ENCODE assay signal across 13 mouse cellular contexts in the genomic region with DNA sequence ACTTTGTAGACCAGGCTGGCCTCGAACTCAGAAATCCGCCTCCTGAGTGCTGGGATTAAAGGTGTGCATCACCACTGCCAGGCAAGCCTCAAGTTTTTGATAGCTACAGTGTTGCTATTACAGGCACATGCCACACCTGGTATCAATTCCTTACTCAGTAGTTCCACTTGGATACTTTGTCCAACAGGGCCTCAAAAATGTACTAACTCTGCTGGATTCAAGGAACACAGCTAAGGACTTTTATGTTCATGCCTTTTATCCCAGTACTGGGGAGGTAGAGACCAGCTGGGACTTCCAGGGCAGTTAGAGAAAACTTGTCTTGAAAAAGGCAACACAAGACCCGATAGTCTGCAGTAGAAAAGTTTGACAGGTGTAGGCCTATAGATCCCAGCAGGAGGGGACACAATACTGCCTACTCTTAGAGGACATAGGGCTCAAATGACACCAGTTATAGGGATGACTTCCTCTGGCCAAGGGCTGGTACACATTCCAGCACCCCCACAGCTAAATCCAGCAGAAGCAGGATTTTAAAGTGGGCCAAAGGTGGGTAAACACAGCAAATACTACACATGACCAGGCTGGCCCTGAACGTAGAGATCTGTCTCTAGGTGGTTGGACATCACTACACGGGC. TPM values are rescaled to one million over a fixed set of nuclear protein-coding genes. Genes with fewer than 3 reads are reported as not detected.
DNase-seq lines count a peak whose midpoint lies in the region; ATAC-seq and TF ChIP-seq lines count a peak whose summit lies in the region.
"Had no signal": no experiment of that assay in that cellular context is flagged by ENCODE, and none has a peak within 500 bp of the region (broad histone marks: within the 10 kb centered on the region; RNA-seq: fewer than 3 reads in every experiment).

No protein-coding gene starts in this region.

- no peak overlapping the region for H3K27ac ChIP-seq in hindbrain, embryonic 11.5 days (ENCODE audit: low read depth, low read length)
- no peak overlapping the region for H3K27ac ChIP-seq in hindbrain, embryonic 14.5 days
- H3K27ac ChIP-seq in midbrain, embryonic 11.5 days (ENCODE audit: low read depth, low read length): no peak overlapping the region
- H3K27ac ChIP-seq in midbrain, postnatal 0 days (ENCODE audit: low read depth, low read length): no peak overlapping the region
- H3K27ac ChIP-seq in limb, embryonic 12.5 days: peak overlapping the region; percentile 5; the same call in 1 of the 2 replicates
- H3K27ac ChIP-seq: forebrain, embryonic 13.5 days; heart, embryonic 15.5 days had no signal

- no peaks in the 10 kb centered on the region for H3K9me3 ChIP-seq in hindbrain, embryonic 11.5 days (ENCODE audit: control insufficient read depth, low read length)
- H3K9me3 ChIP-seq in hindbrain, embryonic 14.5 days (ENCODE audit: control insufficient read depth, low read length): no peaks in the 10 kb centered on the region
- no peaks in the 10 kb centered on the region for H3K9me3 ChIP-seq in midbrain, embryonic 11.5 days (ENCODE audit: control insufficient read depth, low read length)
- H3K9me3 ChIP-seq in midbrain, postnatal 0 days (ENCODE audit: low read length): no peaks in the 10 kb centered on the region
- H3K9me3 ChIP-seq in limb, embryonic 12.5 days: no peaks in the 10 kb centered on the region
- H3K9me3 ChIP-seq: forebrain, embryonic 13.5 days; heart, embryonic 15.5 days had no signal

- no peak for ATAC-seq in hindbrain, embryonic 11.5 days (ENCODE audit: low FRiP score)
- ATAC-seq in hindbrain, embryonic 14.5 days (ENCODE audit: low FRiP score): no peak
- no peak for ATAC-seq in midbrain, embryonic 11.5 days (ENCODE audit: low FRiP score)
- no peak for ATAC-seq in midbrain, postnatal 0 days (ENCODE audit: low FRiP score)
- ATAC-seq in limb, embryonic 12.5 days (ENCODE audit: insufficient number of reproducible peaks, insufficient read depth, low FRiP score, low TSS enrichment, low read depth): no peak
- ATAC-seq: activated CD4-positive, CD25-positive, alpha-beta regulatory T cell, adult 4 months; forebrain, embryonic 13.5 days had no signal

- peak; percentile 20 for DNase-seq in hindbrain, embryonic 11.5 days (ENCODE audit: low spot score)
- DNase-seq in hindbrain, embryonic 14.5 days (ENCODE audit: low spot score): no peak
- DNase-seq in midbrain, embryonic 11.5 days (ENCODE audit: low spot score, missing footprints): peak; percentile 86
- no peak for DNase-seq in midbrain, postnatal 0 days (ENCODE audit: low spot score)
- DNase-seq in testis, postnatal 14 days (ENCODE audit: low spot score): peak; percentile 71
- no peak for DNase-seq in right cerebral cortex, postnatal 36 days (ENCODE audit: low spot score in 2 of 2)
- DNase-seq in right cerebral cortex, postnatal 25 days: no peak
- DNase-seq: thymus, postnatal 25 days had no signal

- peaks cover 16% of the 10 kb centered on the region; the same call in 1 of the 2 replicates for H3K36me3 ChIP-seq in hindbrain, embryonic 11.5 days (ENCODE audit: control insufficient read depth, insufficient read depth, low read length)
- H3K36me3 ChIP-seq in hindbrain, embryonic 14.5 days (replicated peaks; ENCODE audit: control insufficient read depth, insufficient read depth): peaks cover 61% of the 10 kb centered on the region
- peaks cover 22% of the 10 kb centered on the region for H3K36me3 ChIP-seq in midbrain, embryonic 11.5 days (ENCODE audit: control insufficient read depth, insufficient read depth, low read length)
- H3K36me3 ChIP-seq in midbrain, postnatal 0 days (ENCODE audit: insufficient read depth, low read length): peaks cover 26% of the 10 kb centered on the region
- H3K36me3 ChIP-seq in limb, embryonic 12.5 days: peaks cover 62% of the 10 kb centered on the region

- H3K27me3 ChIP-seq in hindbrain, embryonic 11.5 days (ENCODE audit: control insufficient read depth, insufficient read depth, low read length): no peaks in the 10 kb centered on the region
- H3K27me3 ChIP-seq in hindbrain, embryonic 14.5 days (ENCODE audit: control insufficient read depth, insufficient read depth, low read length): no peaks in the 10 kb centered on the region
- no peaks in the 10 kb centered on the region for H3K27me3 ChIP-seq in midbrain, embryonic 11.5 days (ENCODE audit: control insufficient read depth, insufficient read depth, low read length)
- no peaks in the 10 kb centered on the region for H3K27me3 ChIP-seq in midbrain, postnatal 0 days (ENCODE audit: insufficient read depth, low read length)
- H3K27me3 ChIP-seq in limb, embryonic 12.5 days: no peaks in the 10 kb centered on the region
- H3K27me3 ChIP-seq: forebrain, embryonic 13.5 days; heart, embryonic 15.5 days had no signal

- WGBS in hindbrain, embryonic 11.5 days: 60% methylated on average over 5 of the region's 5 CpGs
- WGBS in hindbrain, embryonic 14.5 days: 56% methylated on average over 5 of the region's 5 CpGs
- WGBS in midbrain, embryonic 11.5 days: 62% methylated on average over 5 of the region's 5 CpGs
- 55% methylated on average over 5 of the region's 5 CpGs for WGBS in midbrain, postnatal 0 days
- WGBS in limb, embryonic 12.5 days: 63% methylated on average over 5 of the region's 5 CpGs

- TF ChIP-seq CTCF in midbrain, postnatal 0 days (IDR thresholded peaks at IDR 0.05): no peak

- H3K4me3 ChIP-seq in hindbrain, embryonic 11.5 days (ENCODE audit: low read depth, low read length): no peak overlapping the region
- no peak overlapping the region for H3K4me3 ChIP-seq in hindbrain, embryonic 14.5 days (replicated peaks; ENCODE audit: low read length)
- no peak overlapping the region for H3K4me3 ChIP-seq in midbrain, embryonic 11.5 days (ENCODE audit: low read depth, low read length)
- no peak overlapping the region for H3K4me3 ChIP-seq in midbrain, postnatal 0 days (ENCODE audit: low read depth, low read length)
- H3K4me3 ChIP-seq in limb, embryonic 12.5 days (replicated peaks): no peak overlapping the region
- H3K4me3 ChIP-seq: forebrain, embryonic 13.5 days; heart, embryonic 15.5 days had no signal

- H3K9ac ChIP-seq in hindbrain, embryonic 11.5 days (ENCODE audit: low read depth, low read length): no peak overlapping the region
- H3K9ac ChIP-seq in hindbrain, embryonic 14.5 days: no peak overlapping the region
- H3K9ac ChIP-seq in midbrain, embryonic 11.5 days (ENCODE audit: low read length): no peak overlapping the region
- H3K9ac ChIP-seq in midbrain, postnatal 0 days (replicated peaks; ENCODE audit: low read length, poor library complexity, severe bottlenecking): no peak overlapping the region
- no peak overlapping the region for H3K9ac ChIP-seq in limb, embryonic 12.5 days (replicated peaks)
- H3K9ac ChIP-seq: forebrain, embryonic 13.5 days; heart, embryonic 15.5 days had no signal

- no peak overlapping the region for H3K4me2 ChIP-seq in hindbrain, embryonic 11.5 days (replicated peaks; ENCODE audit: low read depth, low read length)
- H3K4me2 ChIP-seq in hindbrain, embryonic 14.5 days (replicated peaks): no peak overlapping the region
- H3K4me2 ChIP-seq in midbrain, embryonic 11.5 days: no peak overlapping the region
- no peak overlapping the region for H3K4me2 ChIP-seq in midbrain, postnatal 0 days (ENCODE audit: low read depth, low read length, poor library complexity, severe bottlenecking)
- H3K4me2 ChIP-seq in limb, embryonic 12.5 days: no peak overlapping the region
- H3K4me2 ChIP-seq: forebrain, embryonic 13.5 days; heart, embryonic 15.5 days had no signal

- H3K4me1 ChIP-seq in hindbrain, embryonic 11.5 days (replicated peaks; ENCODE audit: control insufficient read depth, insufficient read depth, low read length): peaks cover 4% of the 10 kb centered on the region; the same call in 1 of the 2 replicates
- H3K4me1 ChIP-seq in hindbrain, embryonic 14.5 days (replicated peaks; ENCODE audit: control insufficient read depth, insufficient read depth, low read length): peaks cover 15% of the 10 kb centered on the region; the same call in 1 of the 2 replicates
- H3K4me1 ChIP-seq in midbrain, embryonic 11.5 days (ENCODE audit: control insufficient read depth, insufficient read depth, low read length): peaks cover 8% of the 10 kb centered on the region
- no peaks in the 10 kb centered on the region; the same call in 1 of the 2 replicates for H3K4me1 ChIP-seq in midbrain, postnatal 0 days (ENCODE audit: insufficient read depth, low read length)
- H3K4me1 ChIP-seq in limb, embryonic 12.5 days (replicated peaks): peaks cover 15% of the 10 kb centered on the region

RNA-seq across cellular contexts. Expression of gene 1700001P01Rik, which starts 0.9 kb away (rescaled TPM):
- polyA plus RNA-seq in hindbrain, embryonic 11.5 days (2014; fragmentation: Nextera tagmentation; extraction: Ambion mirVana): 0.39 and 0.60 TPM in 2 replicates
- polyA plus RNA-seq in hindbrain, embryonic 14.5 days (2014; fragmentation: Nextera tagmentation; extraction: Ambion mirVana): 0.68 TPM in 1 of 2 replicates, not detected in the other
- 0.47 and 0.78 TPM in 2 replicates for polyA plus RNA-seq in midbrain, embryonic 11.5 days (2014; fragmentation: Nextera tagmentation; extraction: Ambion mirVana)
- total RNA-seq in midbrain, postnatal 0 days (2014; rRNA removed): not detected in 2 replicates
- polyA plus RNA-seq in midbrain, postnatal 0 days (2015; fragmentation: Nextera tagmentation; extraction: Ambion mirVana): 0.29 TPM in 1 of 2 replicates, not detected in the other
- 0.37 TPM in 1 of 2 replicates, not detected in the other for polyA plus RNA-seq in limb, embryonic 12.5 days (2016; fragmentation: Nextera tagmentation; extraction: Ambion mirVana)
- total RNA-seq: gastrocnemius, adult 8-10 months had no signal

RNA-seq across cellular contexts. Expression of gene Rpl23, which starts 5.6 kb away (rescaled TPM):
- 437 and 458 TPM in 2 replicates for polyA plus RNA-seq in hindbrain, embryonic 11.5 days (2014; fragmentation: Nextera tagmentation; extraction: Ambion mirVana)
- polyA plus RNA-seq in hindbrain, embryonic 14.5 days (2014; fragmentation: Nextera tagmentation; extraction: Ambion mirVana): 324 and 419 TPM in 2 replicates
- 441 and 443 TPM in 2 replicates for polyA plus RNA-seq in midbrain, embryonic 11.5 days (2014; fragmentation: Nextera tagmentation; extraction: Ambion mirVana)
- 177 and 224 TPM in 2 replicates for total RNA-seq in midbrain, postnatal 0 days (2014; rRNA removed)
- 308 and 329 TPM in 2 replicates for polyA plus RNA-seq in midbrain, postnatal 0 days (2015; fragmentation: Nextera tagmentation; extraction: Ambion mirVana)
- 513 and 518 TPM in 2 replicates for polyA plus RNA-seq in limb, embryonic 12.5 days (2016; fragmentation: Nextera tagmentation; extraction: Ambion mirVana)

RNA-seq across cellular contexts. Expression of gene Cwc25, which starts 10.3 kb away (rescaled TPM):
- polyA plus RNA-seq in hindbrain, embryonic 11.5 days (2014; fragmentation: Nextera tagmentation; extraction: Ambion mirVana): 13.1 and 17.0 TPM in 2 replicates
- 8.1 and 11.2 TPM in 2 replicates for polyA plus RNA-seq in hindbrain, embryonic 14.5 days (2014; fragmentation: Nextera tagmentation; extraction: Ambion mirVana)
- polyA plus RNA-seq in midbrain, embryonic 11.5 days (2014; fragmentation: Nextera tagmentation; extraction: Ambion mirVana): 12.6 and 15.0 TPM in 2 replicates
- 11.8 and 16.0 TPM in 2 replicates for total RNA-seq in midbrain, postnatal 0 days (2014; rRNA removed)
- polyA plus RNA-seq in midbrain, postnatal 0 days (2015; fragmentation: Nextera tagmentation; extraction: Ambion mirVana): 12.0 TPM in 2 replicates
- 24.6 and 25.6 TPM in 2 replicates for polyA plus RNA-seq in limb, embryonic 12.5 days (2016; fragmentation: Nextera tagmentation; extraction: Ambion mirVana)

RNA-seq across cellular contexts. Expression of gene Lasp1, which starts 22.2 kb away (rescaled TPM):
- 45.8 and 61.1 TPM in 2 replicates for polyA plus RNA-seq in hindbrain, embryonic 11.5 days (2014; fragmentation: Nextera tagmentation; extraction: Ambion mirVana)
- polyA plus RNA-seq in hindbrain, embryonic 14.5 days (2014; fragmentation: Nextera tagmentation; extraction: Ambion mirVana): 110 and 126 TPM in 2 replicates
- 52.6 and 59.2 TPM in 2 replicates for polyA plus RNA-seq in midbrain, embryonic 11.5 days (2014; fragmentation: Nextera tagmentation; extraction: Ambion mirVana)
- total RNA-seq in midbrain, postnatal 0 days (2014; rRNA removed): 206 and 216 TPM in 2 replicates
- 174 and 179 TPM in 2 replicates for polyA plus RNA-seq in midbrain, postnatal 0 days (2015; fragmentation: Nextera tagmentation; extraction: Ambion mirVana)
- polyA plus RNA-seq in limb, embryonic 12.5 days (2016; fragmentation: Nextera tagmentation; extraction: Ambion mirVana): 110 and 120 TPM in 2 replicates

RNA-seq across cellular contexts. Expression of gene Pip4k2b, which starts 32.1 kb away (rescaled TPM):
- polyA plus RNA-seq in hindbrain, embryonic 11.5 days (2014; fragmentation: Nextera tagmentation; extraction: Ambion mirVana): 2.9 and 3.4 TPM in 2 replicates
- polyA plus RNA-seq in hindbrain, embryonic 14.5 days (2014; fragmentation: Nextera tagmentation; extraction: Ambion mirVana): 5.2 and 5.9 TPM in 2 replicates
- polyA plus RNA-seq in midbrain, embryonic 11.5 days (2014; fragmentation: Nextera tagmentation; extraction: Ambion mirVana): 2.4 TPM in 2 replicates
- total RNA-seq in midbrain, postnatal 0 days (2014; rRNA removed): 149 and 166 TPM in 2 replicates
- polyA plus RNA-seq in midbrain, postnatal 0 days (2015; fragmentation: Nextera tagmentation; extraction: Ambion mirVana): 4.1 and 5.2 TPM in 2 replicates
- polyA plus RNA-seq in limb, embryonic 12.5 days (2016; fragmentation: Nextera tagmentation; extraction: Ambion mirVana): 2.2 and 2.7 TPM in 2 replicates

Comparison
In these comparisons a context has a peak if more than half of its experiments do, and no peak if none do; other contexts are left out.
1. DNase-seq: peak in hindbrain, embryonic 11.5 days (single experiment), midbrain, embryonic 11.5 days (single experiment) and testis, postnatal 14 days (single experiment); none in hindbrain, embryonic 14.5 days (single experiment), midbrain, postnatal 0 days (single experiment), right cerebral cortex, postnatal 36 days (0 of 2) and right cerebral cortex, postnatal 25 days (single experiment).